Mouse (Mus musculus) CH12.LX (cell line): ENCODE results near the gene Coro2b.

ENCODE experiments used
- CTCF ChIP-seq, 2 experiments: IDR thresholded peaks in 1 of 2; conservative IDR thresholded peaks in 1 of 2; 2 replicates each; pipeline ENCODE4 v1.5.1; 2011 to 2012; ENCODE audit warnings: low read depth in 2 of 2, low read length in 2 of 2, improper control_type of control experiment in 1 of 2, inconsistent platforms in 1 of 2, mild to moderate bottlenecking in 1 of 2, moderate library complexity in 1 of 2
- E2F4 ChIP-seq: IDR thresholded peaks from 2 replicates; pipeline ENCODE4 v1.6.1; 2011; ENCODE audit warnings: low read depth, low read length, improper control_type of control experiment; ENCODE audit not compliant: insufficient replicate concordance
- EP300 ChIP-seq: IDR thresholded peaks from 2 replicates; pipeline ENCODE4 v1.6.1; 2011; ENCODE audit warnings: low read length, improper control_type of control experiment
- ETS1 ChIP-seq: conservative IDR thresholded peaks from 2 replicates; pipeline ENCODE4 v1.6.1; 2012; ENCODE audit warnings: low read depth, mild to moderate bottlenecking, inconsistent platforms, low read length, improper control_type of control experiment, moderate library complexity
- KAT2A ChIP-seq: IDR thresholded peaks from 2 replicates; pipeline ENCODE4 v1.6.1; 2012; ENCODE audit warnings: low read length, improper control_type of control experiment, inconsistent platforms; ENCODE audit not compliant: insufficient replicate concordance
- MAFK ChIP-seq: IDR thresholded peaks from 2 replicates; pipeline ENCODE4 v1.6.1; 2011; ENCODE audit warnings: low read length, improper control_type of control experiment; ENCODE audit not compliant: insufficient replicate concordance
- NRF1 ChIP-seq: IDR thresholded peaks from 2 replicates; pipeline ENCODE4 v1.6.1; 2014; ENCODE audit warnings: low read depth, mild to moderate bottlenecking, inconsistent platforms, low read length, improper control_type of control experiment, moderate library complexity
- POLR2A ChIP-seq: IDR thresholded peaks from 2 replicates; pipeline ENCODE4 v1.6.1; 2011; ENCODE audit warnings: low read depth, mild to moderate bottlenecking, improper control_type of control experiment, low read length
- POLR2AphosphoS2 ChIP-seq: IDR thresholded peaks from 2 replicates; pipeline ENCODE4 v1.6.1; 2011; ENCODE audit warnings: low read depth, low read length, improper control_type of control experiment
- RCOR1 ChIP-seq: conservative IDR thresholded peaks from 2 replicates; pipeline ENCODE4 v1.6.1; 2012; ENCODE audit warnings: low read depth, mild to moderate bottlenecking, inconsistent platforms, low read length, improper control_type of control experiment
- SMC3 ChIP-seq: IDR thresholded peaks from 2 replicates; pipeline ENCODE4 v1.6.1; 2011; ENCODE audit warnings: low read depth, low read length, improper control_type of control experiment

- TF ChIP-seq E2F4: no peak
- TF ChIP-seq CTCF (conservative IDR thresholded peaks at IDR 0.05 in 1 of 2, IDR thresholded peaks at IDR 0.05 in 1 of 2; ENCODE audit: low read depth in 2 of 2, low read length in 2 of 2): no peak
- TF ChIP-seq KAT2A: no peak
- TF ChIP-seq POLR2A: no peak
- TF ChIP-seq ETS1: no peak
- TF ChIP-seq MAFK: no peak
- TF ChIP-seq POLR2AphosphoS2: no peak
- no peak for TF ChIP-seq EP300
- TF ChIP-seq NRF1: no peak
- TF ChIP-seq SMC3: no peak
- TF ChIP-seq RCOR1: no peak
These were observed 10.6 kb upstream of the Coro2b start for GRCm38 (mm10) chr9:62547476-62547875.
